Mouse (Mus musculus) right cerebral cortex, adult 18-20 months (tissue): ENCODE results near the gene Aco1.

Experiments used
- DNase-seq: peaks from one replicate; pipeline ENCODE4 v3.0.0; 2022; ENCODE audit warnings: mixed read lengths

The Aco1 gene

DNA sequence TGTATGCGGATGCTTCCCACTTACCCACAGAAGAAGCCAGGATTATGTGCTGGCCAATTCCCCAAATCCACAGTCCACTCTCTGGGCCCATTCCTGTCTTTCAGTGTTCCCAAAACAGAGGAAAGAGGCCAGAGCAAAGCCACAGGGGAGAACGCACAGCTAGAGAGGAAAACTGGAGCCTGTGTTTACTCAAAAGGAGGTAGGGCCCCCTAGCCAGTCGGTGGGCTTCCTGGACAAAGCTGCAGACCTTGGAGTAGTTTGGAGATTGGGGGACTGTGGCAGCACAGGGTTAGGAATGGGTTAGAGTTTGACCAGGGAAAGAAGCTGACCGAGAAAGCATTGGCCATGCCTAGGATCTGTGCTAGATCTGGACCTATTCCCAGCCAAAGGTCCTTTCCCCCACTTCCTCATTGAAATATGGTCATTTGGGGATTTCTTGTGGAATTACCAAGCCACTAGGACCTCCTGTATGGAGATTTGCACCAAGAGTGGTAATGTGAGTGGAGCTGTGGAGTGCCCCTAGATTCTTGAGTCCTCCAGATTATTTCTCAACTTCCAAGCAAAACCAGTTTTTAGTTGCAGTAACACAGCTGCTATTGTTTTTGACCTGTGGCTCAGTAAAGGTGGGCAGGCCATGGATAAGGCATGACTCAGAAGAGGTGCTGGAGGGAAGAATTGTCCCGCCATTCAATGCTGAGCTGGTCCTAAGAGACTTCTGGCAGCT is 14.8 kb downstream of the Aco1 start:
- no peak for DNase-seq

DNA sequence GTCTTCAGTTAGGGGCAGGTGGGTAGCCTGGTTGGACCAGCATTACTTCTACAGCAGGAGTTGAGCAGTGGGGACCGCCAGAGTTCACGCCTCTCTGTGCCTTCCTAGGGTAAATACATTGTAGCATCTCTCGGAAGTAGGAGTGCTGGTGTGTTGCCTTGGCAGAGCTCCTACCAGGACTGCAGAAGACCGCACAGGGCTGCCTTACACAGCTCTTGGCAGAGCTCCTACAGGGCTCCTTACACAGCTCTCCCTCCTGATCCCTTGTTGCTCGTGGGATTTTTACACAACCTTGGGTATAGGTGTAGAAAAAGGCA is 15.3 kb downstream of the Aco1 start:
- no peak for DNase-seq

DNA sequence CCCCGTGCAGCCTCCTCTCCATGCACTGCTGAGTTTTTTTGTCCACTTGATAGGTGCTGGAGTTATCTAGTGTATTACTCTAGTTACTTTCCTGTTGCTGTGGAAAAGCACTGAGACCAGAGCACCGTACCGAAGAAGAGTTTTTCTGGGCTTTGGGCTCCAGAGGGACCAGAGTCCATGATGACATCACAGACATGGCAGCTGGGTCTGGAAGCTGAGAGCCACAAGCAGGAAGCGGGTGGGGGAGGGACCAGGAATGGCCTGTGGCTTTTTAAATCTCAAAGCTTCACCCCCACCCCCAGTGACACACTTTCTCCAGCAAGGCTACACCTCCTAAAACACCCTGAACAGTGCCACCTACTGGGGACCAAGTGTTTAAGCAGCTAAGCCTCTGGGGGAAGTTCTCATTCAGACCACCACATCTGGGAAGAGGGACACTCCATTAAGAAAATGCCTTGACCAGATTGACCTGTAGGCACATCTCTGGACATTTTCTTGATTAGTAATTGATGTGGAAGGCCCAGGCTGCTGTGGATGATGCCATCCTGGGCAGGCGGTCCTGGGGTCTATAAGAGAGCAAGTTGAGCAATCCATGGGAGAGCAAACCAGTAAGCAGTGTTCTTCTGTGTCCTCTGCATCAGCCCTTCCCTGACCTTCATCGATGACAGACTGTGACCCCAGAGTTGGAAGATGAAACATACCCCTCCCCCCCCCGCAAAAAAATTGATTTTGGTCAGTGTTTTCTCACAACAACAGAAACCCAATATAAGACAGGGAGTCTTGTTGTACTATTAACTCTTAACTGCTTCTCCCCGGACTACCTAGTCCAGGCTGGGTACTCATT is 17.9 kb downstream of the Aco1 start:
- no peak for DNase-seq

DNA sequence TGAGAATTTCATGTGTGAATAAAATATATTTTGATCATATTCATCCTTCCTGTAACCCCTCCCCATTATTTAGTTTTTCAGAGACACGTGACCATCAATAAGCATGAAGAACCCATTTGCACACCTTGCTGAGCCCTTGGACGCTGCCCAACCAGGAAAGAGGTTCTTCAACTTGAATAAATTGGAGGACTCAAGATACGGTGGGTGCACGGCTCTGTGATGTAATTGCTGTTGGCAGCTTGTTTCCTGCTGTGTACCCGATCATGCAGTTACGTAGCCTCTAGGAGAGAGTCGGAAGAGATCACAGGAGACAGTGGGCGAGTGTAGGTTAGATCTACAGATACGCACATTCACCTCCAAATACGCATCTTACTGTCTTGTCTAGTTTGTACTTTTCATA is 20.8 kb downstream of the Aco1 start:
- DNase-seq = no peak

DNA sequence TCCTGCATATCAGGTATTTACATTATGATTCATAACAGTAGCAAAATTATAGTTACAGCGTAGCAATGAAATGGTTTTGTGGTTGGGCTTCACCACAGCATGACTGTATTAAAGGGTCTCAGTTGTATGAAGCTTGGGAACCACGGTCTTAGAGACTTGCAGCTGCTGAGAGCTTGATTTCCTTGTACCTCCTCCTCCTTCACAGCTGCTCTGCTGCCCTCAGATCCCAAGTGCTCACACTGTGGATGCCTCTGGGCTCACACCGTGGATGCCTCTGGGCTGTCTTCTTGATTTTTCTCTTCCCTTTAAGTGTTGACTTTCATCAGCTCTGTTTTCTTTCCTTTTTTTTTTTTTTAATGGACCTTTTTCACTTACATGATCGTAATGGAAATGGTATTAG is 28.6 kb downstream of the Aco1 start:
- DNase-seq = no peak

DNA sequence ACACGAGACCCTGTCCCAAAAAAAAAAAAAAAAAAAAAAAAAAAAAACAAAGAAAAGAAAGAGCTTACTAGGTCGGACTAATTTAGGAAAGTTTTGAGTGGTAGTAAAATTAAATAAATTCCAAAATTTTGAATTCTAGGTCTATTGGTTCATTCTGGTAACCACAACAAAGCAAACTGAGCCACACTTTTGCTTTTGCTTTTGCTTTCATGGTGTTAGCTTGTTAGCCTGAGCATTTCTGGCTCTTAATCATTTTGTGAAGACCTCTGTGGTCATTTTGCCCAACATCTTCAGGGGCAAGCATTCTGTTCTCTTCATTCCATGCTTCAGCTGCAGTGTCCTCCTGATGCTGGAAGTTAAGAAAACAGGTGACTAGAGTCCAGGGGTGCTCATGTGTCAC is 29.5 kb downstream of the Aco1 start:
- no peak for DNase-seq

DNA sequence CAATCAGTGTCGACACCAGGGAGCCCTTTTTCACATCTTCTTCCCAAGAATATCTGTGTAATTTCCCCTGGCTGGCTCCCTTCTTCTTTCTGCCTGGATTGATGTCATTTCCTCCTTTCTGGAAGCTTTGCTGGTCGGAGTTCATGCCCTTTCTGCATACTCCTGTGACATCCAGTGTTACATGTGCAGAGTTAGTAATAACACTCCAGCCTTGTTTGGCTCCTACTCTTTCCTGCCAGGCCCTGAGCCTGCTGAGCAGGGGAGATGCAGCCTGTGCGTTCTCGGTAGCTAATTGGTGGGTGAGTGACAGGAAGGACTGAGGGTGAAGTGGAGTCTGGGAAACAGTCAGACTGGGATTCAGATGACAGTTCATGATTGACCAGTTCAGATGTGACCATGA is 31.4 kb downstream of the Aco1 start:
- no peak for DNase-seq

DNA sequence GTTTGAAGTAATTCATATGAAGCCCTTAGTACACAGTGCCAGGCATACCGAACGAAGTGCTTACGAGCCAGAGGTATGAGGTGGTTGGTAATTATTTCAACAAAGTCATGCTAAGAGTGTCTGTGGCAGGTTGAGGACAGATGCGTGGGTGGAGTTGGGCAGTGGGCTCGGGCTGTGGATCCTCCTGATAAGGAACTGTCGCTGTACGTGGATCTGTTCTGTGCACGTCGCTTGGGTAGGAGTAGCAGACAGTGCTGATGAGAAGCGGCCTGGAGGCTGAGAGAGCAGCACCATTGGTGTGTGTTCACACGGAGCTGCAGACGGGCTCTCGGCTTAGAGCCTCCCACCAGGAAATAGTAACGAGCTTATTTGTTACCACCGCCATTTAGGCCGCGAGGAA is 35.7 kb downstream of the Aco1 start:
- DNase-seq = no peak

DNA sequence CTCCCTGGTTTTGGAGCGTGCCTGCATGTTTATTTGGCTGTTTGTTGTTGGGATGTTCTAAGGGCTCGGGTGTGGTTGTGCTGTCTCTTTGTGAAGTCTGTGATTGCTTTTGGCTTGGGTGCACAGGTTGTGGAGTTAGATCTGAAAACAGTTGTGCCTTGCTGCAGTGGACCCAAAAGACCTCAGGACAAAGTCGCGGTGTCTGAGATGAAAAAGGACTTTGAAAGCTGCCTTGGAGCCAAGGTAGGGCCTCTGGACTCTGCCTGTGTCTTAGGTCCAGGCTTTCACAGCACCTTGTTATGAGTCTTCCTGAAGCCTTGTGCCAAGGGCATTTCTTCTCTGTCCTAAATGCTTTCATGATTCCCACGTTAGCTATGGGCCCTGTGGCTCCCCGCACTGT is 37.2 kb downstream of the Aco1 start:
- DNase-seq = no peak

DNA sequence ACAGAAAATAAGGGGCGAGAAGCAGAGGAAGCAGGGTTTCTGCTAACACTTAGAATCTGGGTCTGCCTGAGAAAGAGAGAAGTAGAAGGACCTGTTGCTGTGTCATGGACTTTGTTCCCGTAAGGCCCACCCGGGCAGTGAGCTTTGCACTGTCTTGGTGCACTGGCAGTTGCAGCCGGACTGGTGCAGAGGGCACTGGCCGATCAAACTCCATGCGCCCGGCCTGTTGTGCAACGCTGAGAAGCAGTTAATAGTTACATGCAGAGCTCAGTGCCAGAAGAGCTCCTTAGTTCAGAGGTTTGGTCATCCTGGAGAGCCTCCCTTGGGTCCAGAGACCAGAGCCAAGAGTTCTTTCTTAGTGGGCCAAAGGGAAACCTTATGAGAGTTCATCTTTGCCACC is 38.8 kb downstream of the Aco1 start:
- DNase-seq = no peak

DNA sequence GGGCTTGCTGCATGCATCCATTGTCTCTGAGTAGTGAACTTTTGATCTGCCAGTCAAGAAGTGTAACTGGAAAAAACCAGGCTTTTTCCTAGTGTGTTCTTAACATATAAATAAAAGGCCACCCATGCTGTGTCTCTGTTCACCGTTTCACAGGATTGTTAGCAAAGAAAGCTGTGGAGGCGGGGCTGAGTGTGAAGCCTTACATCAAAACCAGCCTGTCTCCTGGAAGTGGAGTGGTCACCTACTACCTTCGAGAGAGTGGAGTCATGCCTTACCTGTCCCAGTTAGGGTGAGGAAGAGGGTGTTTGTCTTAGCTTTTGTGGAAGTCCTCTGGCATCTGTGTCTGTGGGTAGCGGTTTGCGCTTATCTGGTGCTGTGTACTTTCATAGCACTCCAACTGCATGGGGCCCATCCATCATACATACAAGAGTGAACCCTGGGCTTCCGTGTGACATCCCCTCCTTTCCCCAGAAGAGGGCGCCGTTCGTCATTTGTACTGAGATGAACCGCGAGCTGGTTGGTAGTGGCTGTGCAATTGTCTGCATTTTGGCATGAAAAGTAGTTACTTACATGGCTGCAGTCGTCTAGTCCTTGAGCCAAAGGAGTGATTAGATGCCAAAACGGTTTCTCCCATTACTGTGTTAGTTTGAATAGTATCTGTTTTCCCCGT is 39.9 kb downstream of the Aco1 start:
- DNase-seq = peak; percentile 54

DNA sequence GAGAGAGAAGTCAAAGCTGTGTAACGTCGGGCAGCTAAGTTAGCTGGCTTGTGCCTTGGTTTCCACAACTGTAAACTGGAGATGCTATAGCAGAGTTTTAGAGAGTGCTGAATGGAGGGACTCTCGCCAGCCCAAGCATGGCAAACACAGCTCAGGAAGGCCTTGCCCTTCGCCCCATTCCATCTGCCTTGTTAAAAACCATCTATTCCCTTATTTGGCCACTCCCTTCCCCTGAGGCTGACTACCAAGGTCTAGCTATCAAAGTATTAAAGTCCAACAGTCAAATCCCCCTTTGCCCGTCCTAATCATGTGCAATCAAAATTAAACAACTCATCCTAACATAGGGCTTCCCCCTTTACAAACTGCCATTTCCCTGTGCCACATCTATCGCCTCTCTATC is 40.9 kb downstream of the Aco1 start:
- no peak for DNase-seq

DNA sequence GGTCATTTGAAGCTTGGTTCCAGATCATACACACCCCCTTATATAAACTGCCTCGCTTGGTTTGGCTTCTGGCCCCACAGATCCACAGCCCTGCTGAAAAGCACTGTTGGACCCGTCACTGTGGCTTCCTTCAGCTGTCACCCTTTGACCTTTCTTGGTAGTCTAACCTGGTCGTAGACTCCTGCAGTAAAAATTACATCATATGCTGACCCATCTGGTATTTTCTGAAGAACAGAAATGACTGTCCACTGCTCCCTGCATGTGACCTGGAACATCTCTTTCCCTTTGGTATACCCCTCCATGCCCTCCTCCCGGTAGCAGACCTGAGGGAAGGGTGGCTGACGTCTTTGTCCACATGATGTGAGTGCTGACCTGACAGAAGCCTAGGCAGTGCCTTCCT is 41.6 kb downstream of the Aco1 start:
- no peak for DNase-seq

DNA sequence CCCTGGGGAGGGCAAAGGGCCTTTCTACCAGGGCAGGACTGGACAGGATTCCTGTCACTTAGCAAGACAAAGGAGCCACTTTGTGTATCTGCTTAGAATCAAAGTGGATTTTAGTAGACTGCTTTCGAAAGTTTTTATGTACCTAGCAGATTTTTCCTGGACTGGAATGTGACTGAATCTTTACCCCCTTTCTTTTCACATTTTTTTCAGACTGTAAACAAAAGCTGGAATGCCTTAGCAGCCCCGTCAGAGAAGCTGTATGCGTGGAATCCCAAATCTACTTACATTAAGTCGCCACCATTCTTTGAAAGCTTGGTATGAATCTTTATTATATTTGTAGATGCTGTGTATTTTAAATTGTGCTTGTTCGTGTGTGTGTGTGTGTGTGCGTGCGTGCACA is 45.1 kb downstream of the Aco1 start:
- DNase-seq = no peak

DNA sequence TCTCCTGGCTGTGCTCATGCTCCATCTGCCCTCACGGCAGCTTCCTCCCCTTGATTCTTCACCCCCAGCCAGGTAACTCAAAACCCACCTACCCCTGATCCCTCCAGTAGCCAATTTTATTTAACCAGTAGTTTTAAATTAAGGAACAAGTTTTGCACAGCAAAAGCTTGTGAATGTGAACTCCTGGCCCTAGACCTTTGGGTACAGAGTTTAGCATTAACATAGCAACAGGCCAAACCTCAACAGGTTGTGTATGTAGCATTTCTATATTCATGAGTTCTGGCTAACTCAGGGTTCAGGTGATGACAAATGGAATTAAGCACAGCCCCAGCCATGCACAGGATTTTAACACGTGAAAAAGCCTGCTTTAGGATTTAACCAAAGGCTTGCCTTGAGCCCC is 49.4 kb downstream of the Aco1 start:
- DNase-seq = no peak

DNA sequence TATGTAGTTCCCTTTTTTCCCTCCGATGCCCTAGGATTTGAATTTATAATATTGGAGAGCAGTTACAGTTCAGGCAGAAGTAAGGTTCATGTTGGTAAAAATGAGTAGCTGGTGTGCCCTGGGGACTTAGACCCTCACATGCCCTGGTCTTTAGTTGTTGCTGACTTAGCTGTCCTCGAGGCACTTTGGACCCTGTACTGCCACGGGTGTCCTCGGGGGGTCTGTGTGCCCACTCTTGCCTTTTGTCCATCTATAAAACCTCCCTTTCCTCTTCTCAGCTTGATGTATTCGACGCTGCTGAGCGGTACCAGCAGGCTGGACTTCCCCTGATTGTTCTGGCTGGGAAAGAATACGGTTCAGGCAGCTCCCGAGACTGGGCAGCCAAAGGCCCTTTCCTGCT is 50.6 kb downstream of the Aco1 start:
- no peak for DNase-seq

DNA sequence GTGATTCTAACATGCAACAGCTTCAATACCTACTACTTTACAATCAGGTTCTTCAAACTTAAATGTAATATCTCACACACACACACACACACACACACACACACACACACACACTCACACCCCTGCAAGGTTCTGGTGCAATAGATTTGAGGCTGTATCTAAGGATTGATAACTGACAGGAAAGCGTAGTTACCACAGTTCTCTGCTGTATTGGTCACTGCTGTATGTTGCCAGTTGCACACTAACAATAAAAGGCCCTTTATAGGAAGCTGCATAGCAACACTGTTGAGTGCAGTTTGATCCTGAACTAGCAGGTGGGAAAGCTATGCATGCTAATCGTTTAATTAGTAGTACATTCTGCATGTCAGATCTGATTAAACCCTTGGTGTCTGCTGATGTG is 52.5 kb downstream of the Aco1 start:
- no peak for DNase-seq

DNA sequence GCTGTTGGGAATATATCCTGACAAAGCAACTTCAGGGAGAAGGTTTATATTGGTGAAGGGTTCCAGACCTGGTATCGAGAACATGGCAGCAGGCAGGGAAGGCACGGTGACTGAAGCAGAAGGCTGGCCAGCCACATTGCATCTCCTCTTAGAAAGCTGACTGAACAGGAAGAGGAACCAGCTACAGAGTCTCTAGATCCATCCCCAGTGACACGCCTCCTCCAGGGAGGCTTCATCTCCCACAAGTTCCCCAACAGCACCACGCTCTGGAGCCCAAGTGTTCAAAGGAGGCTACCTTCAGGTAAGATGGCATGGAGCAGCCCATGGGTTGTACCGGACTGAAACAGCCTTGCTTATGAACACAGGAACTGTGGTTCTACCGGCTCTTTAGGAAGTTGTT is 59.3 kb downstream of the Aco1 start:
- no peak for DNase-seq

DNA sequence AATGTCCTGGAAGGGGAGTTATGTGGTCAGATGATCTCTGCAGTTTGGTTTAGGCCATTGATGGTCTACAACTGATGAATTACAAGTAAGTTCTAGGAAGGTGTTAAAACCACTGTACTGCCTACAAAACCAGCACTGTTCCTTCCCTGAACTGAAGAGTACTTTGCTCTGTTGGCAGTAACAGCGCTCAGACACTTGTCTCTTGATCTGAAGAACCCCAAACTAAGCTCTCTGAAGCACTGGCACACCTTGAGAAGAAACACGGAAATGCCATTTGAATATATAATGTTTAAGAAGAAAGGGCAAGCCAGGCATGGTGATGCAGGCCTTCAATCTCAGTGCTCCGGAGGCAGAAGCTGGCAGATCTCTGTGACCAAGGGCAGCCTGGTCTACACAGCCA is 61.5 kb downstream of the Aco1 start:
- DNase-seq = no peak

DNA sequence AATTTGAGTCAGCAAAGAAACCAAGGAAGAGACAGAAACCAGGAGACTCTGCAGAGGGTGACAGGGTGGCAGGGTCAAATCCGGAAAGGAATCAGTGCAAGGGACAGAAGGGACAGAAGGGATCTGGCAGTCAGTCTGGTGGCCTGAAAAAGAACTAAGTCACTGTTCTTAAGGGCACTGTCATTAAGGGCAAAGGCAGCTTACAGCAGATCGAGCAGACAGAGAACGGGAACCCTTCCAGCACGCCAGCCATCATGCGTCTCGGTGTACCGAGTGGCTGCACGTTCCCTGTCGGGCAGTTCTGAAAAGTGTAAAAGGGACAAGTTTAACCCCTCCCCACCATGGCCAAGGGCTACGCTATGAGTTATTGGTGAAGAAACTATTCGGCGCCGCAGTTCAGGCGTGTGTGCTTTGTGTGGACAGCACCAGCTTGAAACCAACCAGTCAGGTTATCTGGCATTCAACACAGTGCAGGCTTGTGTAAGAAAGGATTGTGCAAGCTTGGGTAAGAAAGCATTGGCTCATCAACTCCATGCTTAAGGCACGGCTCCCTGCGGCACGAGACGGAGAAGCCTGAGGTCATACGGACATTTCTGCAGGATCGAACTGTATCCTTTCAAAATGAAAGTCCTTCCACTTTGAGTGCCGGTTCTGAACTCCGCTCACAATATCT is 62.5 kb downstream of the Aco1 start:
- DNase-seq = no peak

DNA sequence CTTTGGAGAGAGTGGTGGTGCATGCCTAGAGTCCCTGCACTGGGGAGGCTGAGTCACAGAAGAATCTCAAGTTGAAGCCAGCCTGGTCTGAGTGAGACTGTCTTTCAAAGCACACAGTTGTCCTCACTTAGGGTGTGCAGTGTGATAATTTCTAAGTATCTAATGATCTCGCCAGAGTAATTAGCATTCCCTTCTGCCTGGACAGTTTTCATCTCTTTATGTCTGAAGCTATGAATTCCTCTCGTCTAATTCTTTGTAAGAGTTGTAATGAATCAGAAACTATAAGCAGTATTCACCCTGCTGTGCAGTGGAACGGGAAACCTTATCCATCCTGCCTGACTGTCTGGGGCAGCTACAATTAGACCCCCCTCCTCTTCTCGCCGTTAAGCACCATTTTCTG is 64.8 kb downstream of the Aco1 start:
- no peak for DNase-seq

DNA sequence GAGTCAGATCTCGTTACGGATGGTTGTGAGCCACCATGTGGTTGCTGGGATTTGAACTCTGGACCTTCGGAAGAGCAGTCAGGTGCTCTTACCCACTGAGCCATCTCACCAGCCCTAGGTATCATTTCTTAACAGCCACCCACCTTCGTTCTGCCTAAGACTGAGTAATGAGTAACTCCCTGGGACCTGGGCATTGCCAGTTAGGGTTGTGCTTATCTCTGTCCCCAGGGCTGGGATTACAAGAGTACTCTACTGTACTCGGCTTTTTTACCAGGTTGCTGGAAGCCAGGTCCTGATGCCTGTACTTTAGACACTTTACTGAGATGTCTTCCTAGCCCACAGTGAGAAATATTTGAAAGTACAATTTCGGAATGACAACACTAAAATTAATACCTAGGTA is 69.3 kb downstream of the Aco1 start:
- DNase-seq = no peak

DNA sequence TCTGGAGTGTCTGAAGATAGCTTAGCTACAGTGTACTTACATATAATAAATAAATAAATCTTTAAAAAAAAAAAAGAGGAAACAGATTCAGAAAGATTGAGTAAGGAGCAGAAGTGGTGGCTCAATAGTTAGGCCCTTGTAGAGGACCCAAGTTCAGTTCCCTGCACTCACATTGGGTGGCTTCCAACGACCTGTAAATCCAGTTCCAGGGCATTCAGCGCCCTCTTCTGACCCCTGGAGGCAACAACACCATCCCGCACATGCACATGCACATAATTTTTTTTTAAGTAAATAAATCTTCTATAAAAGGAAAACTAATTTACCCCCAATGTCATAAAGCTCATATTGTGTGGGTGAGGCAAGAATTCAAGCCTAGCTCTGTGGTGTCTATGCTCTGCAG is 75.0 kb downstream of the Aco1 start:
- no peak for DNase-seq

DNA sequence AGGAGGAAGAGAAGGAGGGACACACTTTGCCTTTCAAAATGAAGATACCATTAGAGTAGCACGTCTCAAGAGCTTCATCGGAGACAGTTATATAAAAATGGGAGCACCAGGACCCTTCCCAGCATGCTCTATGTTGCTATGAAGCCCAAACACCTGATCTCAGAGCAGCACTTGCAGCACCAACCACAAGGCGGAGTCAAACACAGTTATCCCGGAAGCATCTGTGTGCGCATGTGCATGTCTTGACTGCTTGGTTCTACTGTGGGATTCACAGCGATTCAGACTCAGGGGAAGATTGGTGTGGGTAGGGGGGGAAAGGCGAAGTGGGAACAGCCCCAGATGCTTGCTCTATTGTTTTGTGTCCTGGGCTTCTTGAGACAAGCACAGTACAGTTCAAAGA is 75.5 kb downstream of the Aco1 start:
- no peak for DNase-seq
